Mouse (Mus musculus) forebrain, embryonic 16.5 days (tissue): Measurements from ENCODE around the gene Aip. TPM values are rescaled to one million over a fixed set of nuclear protein-coding genes. Genes with fewer than 3 reads are reported as not detected.
A peak's percentile ranks its signal among the peaks of the same experiment; 100 is the strongest.

Experiments
- ATAC-seq: fragments of 200-750 bp; cut with Nextera tagmentation; 2 replicates; pipeline ENCODE4 v1.8.0; 2017; ENCODE audit warnings: mild to moderate bottlenecking, moderate library complexity
- H3K27ac ChIP-seq: fragments of 300-500 bp; sonication (generic); 2 replicates; pipeline ENCODE4 v1.5.1; 2014; ENCODE audit warnings: low read length, control low read depth
- H3K27me3 ChIP-seq: fragments of 300-500 bp; sonication (generic); replicated peaks from 2 replicates; pipeline ENCODE4 v1.6.1; 2014; ENCODE audit warnings: low read length; ENCODE audit not compliant: control insufficient read depth, insufficient read depth
- H3K36me3 ChIP-seq: fragments of 300-500 bp; sonication (generic); 2 replicates; pipeline ENCODE4 v1.6.1; 2014; ENCODE audit not compliant: control insufficient read depth, insufficient read depth
- H3K4me1 ChIP-seq: fragments of 300-500 bp; sonication (generic); replicated peaks from 2 replicates; pipeline ENCODE4 v1.6.1; 2014; ENCODE audit warnings: low read length; ENCODE audit not compliant: control insufficient read depth, insufficient read depth
- H3K4me2 ChIP-seq: fragments of 300-500 bp; sonication (generic); 2 replicates; pipeline ENCODE4 v1.6.1; 2014; ENCODE audit warnings: mild to moderate bottlenecking, low read length, control low read depth
- H3K4me3 ChIP-seq: fragments of 300-500 bp; sonication (generic); replicated peaks from 2 replicates; pipeline ENCODE4 v1.5.1; 2014; ENCODE audit warnings: mild to moderate bottlenecking, low read length, control low read depth
- H3K9ac ChIP-seq: fragments of 300-500 bp; sonication (generic); replicated peaks from 2 replicates; pipeline ENCODE4 v1.6.1; 2014; ENCODE audit warnings: low read depth, low read length, control low read depth
- H3K9me3 ChIP-seq: fragments of 300-500 bp; sonication (generic); 2 replicates; pipeline ENCODE4 v1.6.1; 2016; ENCODE audit warnings: low read length; ENCODE audit not compliant: control insufficient read depth
- WGBS: fragments of 180-500 bp; shearing (Covaris S2); extraction: QIAGEN DNeasy Blood & Tissue Kit; methylation state at CpG from one replicate; pipeline ENCODE4 v1.1.7; 2014; 5-methylcytosine and 5-hydroxymethylcytosine counted together
- polyA plus RNA-seq: library from polyadenylated mRNA; unstranded; fragments of >200 nt; fragmentation: Nextera tagmentation; extraction: Ambion mirVana; gene quantifications from 2 replicates; pipeline ENCODE4 v1.2.1, GENCODE M21; 2015

Gene Aip
- 91.4 and 91.6 TPM in 2 replicates for polyA plus RNA-seq

GRCm38 (mm10) chr19:4125741-4126696 lies at the start of gene Aip:
TSS of gene Aip (minus strand) at chr19:4125858.
- WGBS = under 1% methylated on average over 59 of the region's 64 CpGs
- Histone ChIP-seq H3K4me1 (peaks cover 13% of the 10 kb centered on the region), H3K27me3 (no peaks in the 10 kb centered on the region), H3K9me3 (no peaks in the 10 kb centered on the region), H3K4me2 (peak within 1 kb of the TSS; percentile 68), H3K9ac (peak within 1 kb of the TSS; percentile 78), H3K4me3 (peak within 1 kb of the TSS; percentile 75), H3K36me3 (peaks cover 5% of the 10 kb centered on the region; the same call in 1 of the 2 replicates), H3K27ac (peak within 1 kb of the TSS; percentile 19; the same call in 1 of the 2 replicates)
- peak; percentile 93 for ATAC-seq

- Histone ChIP-seq H3K27ac (no peak overlapping the region), H3K9ac (no peak overlapping the region)
Observed at GRCm38 (mm10) chr19:4172925-4173324, 47.3 kb upstream of the Aip start.

GRCm38 (mm10) chr19:4171393-4172290 lies 46.0 kb upstream of the Aip start:
- Histone ChIP-seq H3K9me3 (no peaks in the 10 kb centered on the region), H3K9ac (0 out of 2 replicates have a peak overlapping the region, but pooled peaks have one; percentile 12)
- no peak for ATAC-seq

More at GRCm38 (mm10) chr19:4172925-4173324, 47.3 kb upstream of the Aip start:
- no peak overlapping the region for H3K4me2 ChIP-seq
- WGBS = 61% methylated on average over 11 of the region's 11 CpGs
- H3K4me1 ChIP-seq = peaks cover 15% of the 10 kb centered on the region
- H3K27me3 ChIP-seq = no peaks in the 10 kb centered on the region
- H3K9me3 ChIP-seq = no peaks in the 10 kb centered on the region
- H3K4me3 ChIP-seq = no peak overlapping the region
- no peaks in the 10 kb centered on the region for H3K36me3 ChIP-seq
- no peak for ATAC-seq

GRCm38 (mm10) chr19:4170723-4171392 lies 45.2 kb upstream of the Aip start:
- Histone ChIP-seq H3K4me1 (peaks cover 15% of the 10 kb centered on the region), H3K4me2 (no peak overlapping the region), H3K9me3 (no peaks in the 10 kb centered on the region), H3K27me3 (no peaks in the 10 kb centered on the region), H3K36me3 (no peaks in the 10 kb centered on the region), H3K27ac (no peak overlapping the region), H3K4me3 (no peak overlapping the region), H3K9ac (no peak overlapping the region)
- no peak for ATAC-seq
- WGBS = 93% methylated on average over 10 of the region's 10 CpGs

More at GRCm38 (mm10) chr19:4171393-4172290, 46.0 kb upstream of the Aip start:
- Histone ChIP-seq H3K27ac (no peak overlapping the region), H3K4me1 (peaks cover 15% of the 10 kb centered on the region), H3K4me2 (no peak overlapping the region), H3K4me3 (no peak overlapping the region), H3K27me3 (no peaks in the 10 kb centered on the region), H3K36me3 (no peaks in the 10 kb centered on the region)
- WGBS = 80% methylated on average over 13 of the region's 13 CpGs

- Histone ChIP-seq H3K36me3 (no peaks in the 10 kb centered on the region), H3K27me3 (no peaks in the 10 kb centered on the region), H3K4me2 (peak overlapping the region; percentile 61), H3K9ac (peak overlapping the region; percentile 60), H3K4me1 (peaks cover 7% of the 10 kb centered on the region), H3K4me3 (peak overlapping the region; percentile 44), H3K27ac (peak overlapping the region; percentile 69), H3K9me3 (no peaks in the 10 kb centered on the region)
- 5% methylated on average over 27 of the region's 27 CpGs for WGBS
- peak; percentile 25; the same call in 1 of the 2 replicates for ATAC-seq
Observed at GRCm38 (mm10) chr19:4169810-4170209, 44.2 kb upstream of the Aip start.

- Histone ChIP-seq H3K9ac (peak overlapping the region; percentile 60), H3K4me3 (peak overlapping the region; percentile 44), H3K4me2 (peak overlapping the region; percentile 61), H3K9me3 (no peaks in the 10 kb centered on the region), H3K27me3 (no peaks in the 10 kb centered on the region), H3K27ac (peak overlapping the region; percentile 83), H3K36me3 (no peaks in the 10 kb centered on the region), H3K4me1 (peaks cover 7% of the 10 kb centered on the region)
- under 1% methylated on average over 43 of the region's 43 CpGs for WGBS
- peak; percentile 96 for ATAC-seq
Observed at GRCm38 (mm10) chr19:4169378-4169784, 43.7 kb upstream of the Aip start.

GRCm38 (mm10) chr19:4166678-4167476 lies 41.2 kb upstream of the Aip start:
- no peak for ATAC-seq
- Histone ChIP-seq H3K4me2 (no peak overlapping the region), H3K4me1 (peaks cover 21% of the 10 kb centered on the region), H3K4me3 (no peak overlapping the region), H3K27ac (no peak overlapping the region), H3K27me3 (no peaks in the 10 kb centered on the region), H3K9ac (no peak overlapping the region), H3K36me3 (no peaks in the 10 kb centered on the region), H3K9me3 (no peaks in the 10 kb centered on the region)
- 75% methylated on average over 9 of the region's 9 CpGs for WGBS

- no peaks in the 10 kb centered on the region for H3K27me3 ChIP-seq
- no peak overlapping the region for H3K9ac ChIP-seq
- ATAC-seq = no peak
- no peaks in the 10 kb centered on the region for H3K36me3 ChIP-seq
- H3K27ac ChIP-seq = no peak overlapping the region
- H3K4me2 ChIP-seq = no peak overlapping the region
- H3K9me3 ChIP-seq = no peaks in the 10 kb centered on the region
- H3K4me3 ChIP-seq = no peak overlapping the region
- 71% methylated on average over 2 of the region's 2 CpGs for WGBS
- peaks cover 16% of the 10 kb centered on the region for H3K4me1 ChIP-seq
Observed at GRCm38 (mm10) chr19:4164721-4165120, 39.1 kb upstream of the Aip start.
